Mouse (Mus musculus) brain, embryonic 14.5 days (tissue): ENCODE data around the gene Zfp609. TPM values are rescaled to one million over a fixed set of nuclear protein-coding genes. Genes with fewer than 3 reads are reported as not detected.
A peak's percentile ranks its signal among the peaks of the same experiment; 100 is the strongest.
"Not testable (repeated sequence)": the region's sequence is repeated elsewhere in the genome, so short reads cannot be mapped to it uniquely, and the experiment has no call there.

Experiments
- DNase-seq: peaks from one replicate; pipeline ENCODE4 v3.0.0-alpha.2; 2011; ENCODE audit warnings: low read depth
- CTCF ChIP-seq: fragments of 200-500 bp; IDR thresholded peaks from 2 replicates; pipeline ENCODE4 v1.5.1; 2012; ENCODE audit warnings: inconsistent platforms, mild to moderate bottlenecking, moderate library complexity, borderline replicate concordance; ENCODE audit not compliant: insufficient read depth, insufficient read length; ENCODE audit errors: extremely low read depth
- POLR2A ChIP-seq: fragments of 200-500 bp; IDR thresholded peaks from 2 replicates; pipeline ENCODE4 v1.6.1; 2012; ENCODE audit warnings: mild to moderate bottlenecking, inconsistent platforms, borderline replicate concordance; ENCODE audit not compliant: poor library complexity, insufficient read depth, insufficient read length, severe bottlenecking; ENCODE audit errors: extremely low read depth
- polyA plus RNA-seq: library from polyadenylated mRNA; depleted of rRNA; stranded (reverse); fragments of >200 nt; gene quantifications from 2 replicates; pipeline ENCODE4 v1.2.3, GENCODE M21; 2012

Gene Zfp609
- polyA plus RNA-seq, 1 experiment = 35.4 TPM

DNA sequence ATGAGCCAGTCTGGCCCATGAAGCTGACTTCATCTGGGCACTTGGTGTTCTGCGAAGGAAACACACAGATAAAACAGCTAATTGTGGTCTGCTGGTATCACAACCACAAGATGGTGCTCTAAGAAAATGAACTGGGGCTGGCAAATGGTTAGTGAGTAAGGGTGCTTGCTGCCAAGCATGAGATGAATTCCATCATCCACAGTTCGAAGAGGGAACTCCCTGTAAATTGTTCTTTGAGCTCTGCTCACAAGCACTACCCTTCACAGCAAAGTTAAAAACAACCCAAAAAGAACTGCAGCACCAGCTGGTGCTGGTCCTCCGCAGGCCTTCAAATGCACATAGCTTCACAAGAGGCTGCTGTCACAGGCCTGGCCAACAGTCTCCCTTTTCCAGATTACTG is 131.7 kb downstream of the Zfp609 start:
- DNase-seq = peak; percentile 83
- TF ChIP-seq CTCF = peak; percentile 49; the same call in 1 of the 2 replicates
- no peak for TF ChIP-seq POLR2A

DNA sequence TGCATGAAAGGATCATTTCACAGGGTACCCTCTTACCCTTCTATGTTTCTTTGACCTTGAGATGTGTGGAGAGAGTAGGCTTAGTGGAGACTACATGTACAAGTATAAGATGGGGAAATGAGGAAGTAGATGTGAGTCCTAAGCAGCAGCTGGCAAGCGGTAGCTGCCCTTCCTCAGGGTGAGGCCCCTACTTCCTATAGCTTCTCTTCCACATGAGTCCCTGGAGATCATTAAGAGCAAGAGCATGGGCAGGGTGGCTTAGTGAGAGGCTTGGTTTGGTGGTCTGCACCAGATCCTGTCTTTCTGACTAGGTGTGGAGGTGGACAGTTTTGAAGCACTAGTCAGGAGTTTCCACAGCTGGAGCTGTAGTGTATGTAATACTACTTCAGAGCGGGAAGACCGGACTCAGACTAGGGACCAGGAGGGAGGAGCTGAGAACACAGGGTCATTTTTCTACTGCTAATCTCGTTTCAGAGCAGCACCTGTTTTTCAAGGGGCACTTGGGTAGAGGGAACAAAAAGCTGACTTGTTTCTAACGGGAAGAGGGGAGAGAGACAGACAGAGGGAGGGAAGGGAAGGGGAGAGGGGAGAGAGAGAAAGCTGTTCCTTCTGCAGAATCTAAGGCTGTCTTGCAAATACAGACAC is 134.3 kb downstream of the Zfp609 start:
- TF ChIP-seq POLR2A = no peak
- DNase-seq = peak; percentile 57

GRCm38 (mm10) chr9:65692466-65692865 is 134.9 kb downstream of the Zfp609 start:
- TF ChIP-seq CTCF = no peak

DNA sequence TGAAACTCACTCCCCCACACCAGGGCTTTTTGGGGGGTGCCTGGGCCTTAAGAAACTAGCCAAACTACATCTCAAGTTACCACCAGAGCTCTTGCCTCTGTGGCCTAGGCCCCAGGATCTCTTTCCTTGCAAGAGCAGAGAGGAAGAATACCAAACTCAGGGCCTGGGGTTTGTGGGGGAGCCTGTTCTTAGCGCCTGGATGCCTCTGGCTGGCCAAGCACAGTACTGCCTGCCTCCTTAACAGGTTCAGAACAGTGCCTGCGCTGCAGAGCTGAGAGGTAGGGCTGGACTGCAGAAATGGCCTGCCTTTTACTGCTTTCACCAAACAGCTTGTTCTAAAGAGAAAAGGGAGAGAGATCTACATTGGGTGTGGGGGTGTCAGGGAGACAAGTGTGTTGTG is 137.5 kb downstream of the Zfp609 start:
- DNase-seq = not testable (repeated sequence)

More at GRCm38 (mm10) chr9:65692466-65692865, 134.9 kb downstream of the Zfp609 start:
- DNase-seq = peak; percentile 22

DNA sequence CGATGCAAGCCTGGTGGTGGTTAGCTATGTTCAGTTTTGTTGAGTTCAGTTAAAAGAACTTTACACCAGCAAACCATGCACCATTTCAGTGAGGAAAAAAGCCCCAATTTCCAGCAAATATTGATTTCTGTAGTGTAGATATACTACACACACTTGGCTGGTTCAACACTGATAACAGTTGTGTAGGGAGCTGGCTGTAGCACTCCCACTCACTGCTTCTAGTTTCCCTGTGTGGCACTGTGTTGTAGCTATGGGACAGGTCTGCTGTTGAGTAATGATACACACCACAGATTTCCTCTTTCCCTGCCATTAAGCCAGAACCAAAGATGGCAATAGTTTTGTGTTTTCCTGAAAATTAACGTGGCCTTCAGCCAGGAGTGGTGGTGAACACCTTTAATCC is 142.7 kb downstream of the Zfp609 start:
- no peak for DNase-seq

GRCm38 (mm10) chr9:65682994-65683393 is 144.4 kb downstream of the Zfp609 start:
- no peak for TF ChIP-seq POLR2A
- peak; percentile 16; the same call in 1 of the 2 replicates for TF ChIP-seq CTCF
- DNase-seq = peak; percentile 53

More for the DNA sequence above, 142.7 kb downstream of the Zfp609 start:
- TF ChIP-seq CTCF = no peak
- TF ChIP-seq POLR2A = no peak

DNA sequence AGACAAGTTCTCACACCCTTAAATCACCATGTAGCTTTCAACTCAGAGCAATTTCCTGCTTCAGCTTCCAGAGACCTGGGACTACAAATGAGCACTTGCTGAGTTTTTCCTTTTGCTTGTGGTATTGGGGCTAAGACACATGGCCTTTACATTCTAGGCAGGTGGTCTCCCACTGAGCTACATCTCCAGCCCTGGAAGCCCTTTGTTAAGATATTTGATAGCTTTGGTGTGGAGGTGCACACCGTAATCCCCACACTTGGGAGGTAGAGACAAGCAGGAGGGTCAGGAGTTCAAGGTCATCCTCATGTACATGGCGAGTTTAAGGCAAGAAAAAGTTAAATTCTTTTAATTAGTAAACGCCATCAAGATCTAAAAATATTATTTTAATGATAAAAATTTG is 145.2 kb downstream of the Zfp609 start:
- no peak for TF ChIP-seq CTCF
- TF ChIP-seq POLR2A = no peak

GRCm38 (mm10) chr9:65681634-65681940 is 145.8 kb downstream of the Zfp609 start:
- no peak for DNase-seq
- TF ChIP-seq POLR2A (no peak), CTCF (no peak)

More for the DNA sequence above, 145.2 kb downstream of the Zfp609 start:
- no peak for DNase-seq

DNA sequence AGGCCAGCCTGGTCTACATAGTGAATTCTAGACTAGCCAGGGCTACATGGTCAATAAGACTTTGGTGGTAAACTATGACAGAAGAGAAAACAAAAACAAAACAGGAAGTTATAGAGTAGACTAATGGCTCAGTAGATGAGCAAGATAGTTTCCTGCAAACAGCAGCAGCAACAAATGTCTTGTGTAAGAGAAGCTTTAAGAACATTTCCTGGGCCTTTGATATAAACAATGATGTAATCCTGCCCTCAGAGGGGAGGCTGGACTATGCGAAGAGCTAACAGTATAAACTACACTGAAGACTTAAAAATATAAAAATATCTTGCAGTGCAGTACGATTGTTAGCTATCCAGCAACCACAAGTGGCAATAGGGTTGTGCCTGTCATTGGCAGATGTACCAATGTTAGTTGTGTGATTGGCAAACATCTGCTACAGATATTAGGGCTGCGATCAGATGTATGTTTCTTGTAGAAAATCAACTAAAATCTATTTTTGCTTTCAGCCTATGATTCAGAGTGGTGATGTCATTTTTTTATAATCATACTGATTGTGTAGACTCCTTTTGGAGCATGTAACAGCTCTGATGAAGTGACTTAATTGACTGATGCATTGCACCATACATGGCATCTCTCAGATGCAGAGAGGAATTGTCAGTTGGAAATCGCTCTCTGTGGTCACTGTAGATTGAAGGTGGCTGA is 146.3 kb downstream of the Zfp609 start:
- TF ChIP-seq CTCF (no peak), POLR2A (no peak)
- DNase-seq = no peak

DNA sequence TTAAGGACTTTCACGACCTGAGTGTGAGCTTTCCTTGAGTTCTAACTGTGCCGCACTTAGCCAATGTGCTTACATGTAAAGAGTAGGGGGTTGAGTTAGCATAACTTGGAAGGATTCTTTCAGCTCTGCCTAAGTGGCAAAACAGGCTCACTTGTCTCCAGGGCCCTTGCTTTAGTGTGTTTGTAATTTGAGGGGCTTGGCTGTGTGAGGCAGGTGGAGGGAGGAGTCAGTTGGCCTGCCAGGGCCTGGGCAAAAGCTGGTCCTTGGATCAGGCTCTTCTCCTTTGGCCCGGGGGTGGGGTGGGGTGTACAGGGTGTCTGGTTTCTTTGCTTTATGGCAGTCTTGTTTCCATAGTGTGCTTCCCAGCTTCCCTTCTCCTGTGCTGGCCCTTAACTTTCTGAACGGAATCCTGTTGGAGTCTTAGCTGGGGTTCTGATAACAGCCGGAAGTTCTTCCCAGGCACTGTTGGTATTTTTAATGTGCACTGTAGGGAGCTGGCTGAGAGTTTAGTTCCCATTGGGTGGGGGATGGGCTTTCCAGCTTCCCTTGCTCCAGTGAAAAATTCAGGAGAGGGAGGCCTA is 148.1 kb downstream of the Zfp609 start:
- DNase-seq = peak; percentile 44

DNA sequence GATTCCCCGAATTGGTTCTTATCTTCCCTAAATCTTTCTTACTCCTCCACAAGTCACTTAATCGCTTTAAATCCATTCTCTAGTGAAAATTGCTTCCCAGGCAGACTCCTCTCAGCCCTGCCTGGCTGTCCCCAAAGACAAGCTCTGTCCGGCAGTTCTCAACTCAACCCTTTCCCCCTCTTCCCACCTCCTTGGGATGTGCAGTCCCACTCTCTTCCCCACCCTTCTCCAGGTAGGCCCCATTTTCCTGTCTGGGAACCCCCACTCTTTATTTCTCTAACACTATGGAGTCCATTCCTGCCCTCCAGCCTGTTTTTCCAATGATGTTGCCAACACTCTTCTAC is 150.3 kb downstream of the Zfp609 start:
- no peak for DNase-seq

More for the DNA sequence above, 148.1 kb downstream of the Zfp609 start:
- TF ChIP-seq POLR2A (no peak), CTCF (no peak)

DNA sequence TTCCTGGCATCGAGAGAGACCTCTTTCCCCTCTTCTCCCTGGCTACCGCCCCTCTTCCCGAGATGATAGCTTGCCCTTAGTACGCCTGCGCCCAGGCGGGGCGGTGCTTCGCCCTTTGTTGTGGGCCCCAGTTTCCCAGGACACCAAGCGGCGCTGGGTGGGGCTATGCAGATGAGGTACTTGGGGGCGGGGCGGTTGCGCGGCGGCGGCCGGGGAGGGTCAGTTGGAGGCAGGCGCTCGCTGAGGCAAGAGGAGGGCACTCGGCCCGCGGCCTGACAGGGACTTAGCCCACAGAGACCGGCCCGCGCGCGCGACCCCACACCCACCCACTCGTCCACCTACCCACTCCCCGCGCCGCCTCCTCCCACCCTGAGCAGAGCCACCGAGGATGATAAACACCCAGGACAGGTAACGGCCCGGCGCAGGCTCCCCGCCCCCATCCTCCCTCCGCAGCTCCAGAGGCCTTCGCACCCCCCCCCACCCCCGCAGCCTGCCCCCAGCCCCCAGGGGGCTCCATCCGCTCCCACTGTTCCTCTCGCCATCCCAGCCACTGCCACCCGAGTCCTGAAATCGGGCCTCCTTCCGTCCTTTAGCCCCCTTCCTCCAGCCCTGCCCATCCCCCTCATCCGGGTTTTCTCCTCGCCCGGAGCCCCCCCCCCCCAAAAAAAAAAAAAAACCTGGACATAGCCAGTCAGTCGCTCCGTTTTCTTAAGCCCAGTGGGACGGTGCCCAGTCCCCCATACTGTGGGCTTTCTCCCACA is 150.8 kb downstream of the Zfp609 start:
- DNase-seq = peak; percentile 99
- no peak for TF ChIP-seq CTCF
- peak; percentile 73; the same call in 1 of the 2 replicates for TF ChIP-seq POLR2A

More for the DNA sequence above, 150.3 kb downstream of the Zfp609 start:
- TF ChIP-seq CTCF (no peak), POLR2A (no peak)
